Mouse (Mus musculus) right cerebral cortex, adult 18-20 months (tissue): Measurements from ENCODE around the gene Trpt1.
A peak's percentile ranks its signal among the peaks of the same experiment; 100 is the strongest.

ENCODE experiments used
- DNase-seq: peaks from one replicate; pipeline ENCODE4 v3.0.0; 2022; ENCODE audit warnings: mixed read lengths

Trpt1 gene

DNA sequence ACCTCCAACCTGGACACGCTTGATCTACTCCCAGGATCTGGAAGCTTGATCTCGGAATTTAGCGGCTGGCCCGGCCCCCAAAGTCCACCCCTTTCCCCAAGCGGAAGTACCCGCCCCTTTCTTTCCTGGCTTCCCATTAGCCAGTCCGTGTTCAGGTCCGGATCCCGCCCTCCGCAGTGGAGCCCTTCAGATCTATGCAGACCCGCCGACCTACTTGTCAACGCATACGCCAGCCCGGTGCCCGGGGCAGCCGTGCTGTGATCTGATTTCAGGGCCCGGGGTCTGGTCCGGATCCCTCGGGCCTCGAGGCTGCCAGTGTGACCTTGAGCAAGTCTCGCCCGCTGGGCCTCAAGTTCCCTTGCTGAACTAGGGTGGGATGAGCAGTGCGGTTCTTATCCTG, at the start of gene Trpt1, which contains the start of gene Nudt22:
TSS of gene Trpt1 (plus strand) at position 126 of the 400 bp plus-strand sequence.
TSS of gene Nudt22 (minus strand) at position 112 of the 400 bp plus-strand sequence.
- peak; percentile 89 for DNase-seq

DNA sequence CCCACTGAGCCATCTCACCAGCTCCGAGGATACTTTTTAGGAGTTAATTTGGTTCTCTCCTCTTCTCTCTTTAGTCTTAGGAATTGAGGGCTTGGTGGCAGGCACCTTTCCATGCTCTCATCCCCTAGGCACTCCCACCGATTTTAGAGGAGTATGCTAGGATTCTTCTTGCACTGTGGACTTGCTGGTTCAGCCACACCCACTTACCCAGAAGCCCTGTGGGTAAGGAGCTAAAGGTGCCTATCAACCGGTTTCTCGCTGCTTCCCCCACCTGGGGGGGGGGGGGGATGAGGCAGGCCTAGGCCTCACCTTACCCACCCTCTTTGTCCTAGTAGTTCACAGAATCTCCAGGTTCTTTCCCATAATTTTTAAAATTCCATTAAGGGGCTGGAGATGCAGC, 48.2 kb upstream of the Trpt1 start:
- DNase-seq: no peak

DNA sequence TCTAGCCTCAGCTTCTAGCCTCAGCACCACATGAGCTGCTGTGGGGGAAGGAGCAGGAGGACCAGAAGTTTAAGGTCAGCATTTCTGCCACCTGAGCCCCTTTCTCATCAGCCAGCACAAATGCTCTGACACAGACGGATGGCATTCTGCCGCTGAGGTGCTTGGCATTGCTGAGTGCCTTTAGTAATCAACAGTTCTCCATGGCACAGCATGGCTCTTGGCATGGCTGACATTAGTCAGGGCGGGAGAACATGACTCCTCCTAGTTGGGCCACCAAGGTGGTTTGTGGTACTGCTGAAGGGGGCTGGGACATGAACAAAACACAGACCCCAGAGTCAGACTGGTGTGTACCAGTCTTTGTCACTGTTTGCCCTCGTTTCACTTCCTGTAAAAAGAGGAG, 47.7 kb upstream of the Trpt1 start:
- no peak for DNase-seq

DNA sequence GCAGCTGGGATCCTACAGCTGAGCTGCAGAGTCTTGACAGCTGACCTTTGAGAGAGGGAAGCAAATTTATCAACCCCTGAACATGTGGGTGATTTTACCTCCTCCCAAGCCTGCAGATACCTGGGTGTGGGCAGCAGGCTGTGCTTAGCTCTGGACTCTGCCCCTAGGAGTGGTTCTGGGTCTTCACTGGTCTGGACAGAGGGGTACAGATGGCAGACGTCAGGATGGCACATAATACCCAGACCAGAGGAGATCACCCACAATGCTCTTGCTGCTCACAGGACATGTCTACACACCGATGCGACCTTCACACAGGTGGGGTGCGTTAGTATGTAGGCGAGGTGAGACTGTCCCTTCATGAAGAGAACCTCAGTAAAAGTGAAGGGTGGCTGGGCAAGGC, 46.4 kb upstream of the Trpt1 start:
- DNase-seq: no peak

DNA sequence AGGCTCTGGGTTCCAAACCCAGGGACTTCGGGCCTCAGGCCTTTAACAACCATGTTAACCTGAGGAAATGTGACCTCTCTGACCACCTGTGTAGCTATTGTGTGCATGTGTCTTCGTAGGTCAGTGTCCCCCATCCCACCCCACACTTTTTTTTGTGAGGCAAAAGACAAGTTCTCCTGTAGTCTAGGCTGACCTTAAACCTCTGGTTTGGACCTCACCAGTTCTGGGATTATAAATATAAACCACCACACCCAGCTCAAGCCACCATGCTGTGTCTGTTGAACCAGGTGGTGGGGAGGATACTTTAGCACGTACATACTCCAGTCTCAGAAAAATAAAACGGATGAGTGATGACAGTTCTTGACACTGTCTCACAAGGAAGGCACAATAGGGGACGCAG, 46.0 kb upstream of the Trpt1 start:
- no peak for DNase-seq

DNA sequence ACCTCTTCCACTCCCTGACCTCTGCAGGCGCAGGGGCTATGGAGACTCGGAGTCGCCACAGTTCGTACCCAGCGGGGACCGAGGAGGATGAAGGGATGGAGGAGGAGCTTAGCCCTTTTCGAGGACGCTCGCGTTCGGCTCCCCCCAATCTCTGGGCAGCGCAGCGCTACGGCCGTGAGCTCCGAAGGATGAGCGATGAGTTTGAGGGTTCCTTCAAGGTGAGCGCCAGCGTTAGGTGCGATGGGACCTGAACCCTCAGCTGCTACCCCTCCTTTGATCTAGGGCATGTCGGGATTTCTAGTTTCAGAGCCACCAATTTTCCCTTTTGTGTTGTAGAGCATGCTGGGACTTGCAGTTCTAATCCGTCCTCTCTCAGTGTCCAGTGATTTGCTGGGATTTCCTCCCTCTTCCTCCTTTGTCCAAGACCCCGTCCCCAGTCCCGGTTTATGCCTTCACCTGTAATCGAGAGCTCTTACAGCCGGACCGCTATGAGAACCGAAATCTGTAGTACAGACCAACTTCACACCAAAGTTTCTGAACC, 45.2 kb upstream of the Trpt1 start:
- peak; percentile 56 for DNase-seq

DNA sequence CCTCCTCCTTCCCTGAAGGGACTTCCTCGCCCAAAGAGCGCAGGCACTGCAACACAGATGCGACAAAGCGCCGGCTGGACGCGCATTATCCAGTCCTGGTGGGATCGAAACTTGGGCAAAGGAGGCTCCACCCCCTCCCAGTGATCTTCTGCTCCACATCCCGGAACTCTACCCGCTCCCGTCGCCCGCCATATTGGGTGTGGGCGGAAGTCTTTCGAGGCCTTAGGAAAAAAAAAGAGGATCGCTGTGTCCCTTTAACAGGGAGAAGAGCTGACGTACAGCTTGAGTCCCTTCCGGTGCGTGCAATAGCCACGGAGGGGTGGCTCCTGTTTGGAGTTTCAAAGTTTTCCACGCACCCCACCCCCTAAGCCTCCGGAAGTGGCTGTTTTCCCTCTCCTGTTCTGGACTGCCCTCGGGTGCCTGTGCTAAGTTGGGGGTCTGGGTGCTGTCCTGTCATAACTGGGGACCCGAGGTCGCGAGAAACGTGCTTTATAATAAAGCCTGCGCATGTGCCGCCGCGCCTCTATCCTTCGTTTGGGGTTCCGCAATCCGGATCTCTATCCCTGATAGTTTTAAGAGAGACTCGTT, 44.5 kb upstream of the Trpt1 start:
- peak; percentile 97 for DNase-seq

DNA sequence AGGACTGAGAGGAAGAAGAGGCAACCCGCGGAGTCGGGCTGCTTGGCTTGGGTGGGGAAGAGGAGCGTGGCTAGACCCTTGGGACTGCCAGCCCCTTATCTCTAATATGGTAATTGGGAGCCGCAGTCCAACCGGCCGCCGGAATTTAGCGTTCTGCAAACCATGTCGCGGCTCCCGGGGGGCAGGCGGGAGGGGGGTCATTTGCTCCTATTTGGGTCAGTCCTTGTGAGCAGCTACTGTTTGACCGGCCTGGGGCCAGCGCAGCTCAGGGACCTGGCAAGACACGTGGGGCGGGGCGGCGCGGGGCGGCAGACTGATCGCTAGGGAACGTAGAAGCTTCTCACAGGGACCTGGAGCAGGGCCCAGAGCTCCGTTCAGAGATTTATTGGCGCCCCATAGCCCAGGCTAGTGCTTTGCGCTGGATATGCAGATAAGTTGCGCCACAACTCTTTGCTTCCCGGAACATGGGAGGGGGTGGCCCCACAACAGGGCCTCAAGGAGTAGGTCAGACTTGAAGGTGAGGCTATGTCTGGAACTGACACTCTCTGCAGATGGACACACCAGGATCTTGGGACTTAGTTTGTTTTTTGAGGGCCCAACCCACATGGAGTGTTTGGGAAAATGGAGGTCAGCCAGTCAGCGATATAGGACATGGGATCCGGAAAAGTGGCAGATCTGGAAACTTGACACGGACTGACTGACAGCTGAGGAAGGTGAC, 43.8 kb upstream of the Trpt1 start:
- peak; percentile 69 for DNase-seq

DNA sequence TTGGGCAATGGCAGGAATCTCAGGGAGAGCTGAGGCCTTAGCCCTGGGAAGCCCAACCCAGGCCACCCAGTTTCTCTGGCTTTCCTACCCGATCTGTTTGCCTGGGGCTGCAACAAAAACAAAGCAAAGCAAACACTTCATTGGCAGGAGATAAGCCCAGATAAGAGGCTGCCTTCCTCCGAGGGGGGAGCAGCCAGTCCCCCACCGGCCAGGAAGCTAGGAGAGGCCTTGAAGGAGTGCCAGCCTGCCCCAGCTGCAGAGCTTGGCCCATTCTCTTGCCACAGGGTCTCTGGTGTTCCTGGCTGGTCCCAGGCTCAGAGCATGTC, 43.3 kb upstream of the Trpt1 start:
- DNase-seq: no peak

DNA sequence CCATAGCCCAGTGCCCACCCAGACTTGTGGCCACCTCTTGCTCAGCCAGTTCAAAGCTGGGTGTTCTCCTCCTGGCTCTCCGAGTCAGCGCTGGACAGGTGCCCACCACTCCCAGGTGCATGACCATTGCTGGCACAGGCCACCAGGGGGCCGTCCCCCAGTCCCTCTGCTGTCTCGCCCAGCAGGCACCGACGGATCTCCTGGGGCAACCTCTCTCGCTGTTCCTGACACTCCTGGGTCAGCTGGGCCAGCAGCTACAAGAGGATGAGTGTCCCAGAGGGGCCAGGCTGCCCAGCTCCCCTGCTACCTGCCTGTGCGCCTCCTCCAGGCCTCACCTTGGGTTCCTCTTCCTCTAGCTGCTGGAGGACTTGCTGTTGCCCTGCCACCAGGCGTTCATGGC, 41.9 kb upstream of the Trpt1 start:
- DNase-seq: no peak

DNA sequence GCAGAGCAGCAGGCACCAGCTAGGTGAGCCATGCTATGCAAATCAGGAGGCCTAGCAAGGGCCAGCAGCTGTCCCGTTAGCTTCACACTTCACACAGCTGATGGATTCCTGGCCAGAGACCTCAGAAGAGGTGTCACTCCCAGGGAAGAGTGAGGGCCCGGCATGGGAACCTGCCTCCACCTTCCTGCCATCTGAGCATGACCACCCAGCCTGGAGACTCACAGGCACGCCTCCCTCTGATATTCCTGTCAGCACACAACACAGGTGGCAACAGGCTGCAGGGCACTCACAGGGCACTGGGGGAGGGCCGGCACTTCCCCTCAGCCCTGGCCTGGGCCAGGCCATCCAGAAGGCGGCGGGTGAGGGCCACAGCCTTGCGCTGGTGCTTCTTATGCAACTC, 40.5 kb upstream of the Trpt1 start:
- DNase-seq: no peak

DNA sequence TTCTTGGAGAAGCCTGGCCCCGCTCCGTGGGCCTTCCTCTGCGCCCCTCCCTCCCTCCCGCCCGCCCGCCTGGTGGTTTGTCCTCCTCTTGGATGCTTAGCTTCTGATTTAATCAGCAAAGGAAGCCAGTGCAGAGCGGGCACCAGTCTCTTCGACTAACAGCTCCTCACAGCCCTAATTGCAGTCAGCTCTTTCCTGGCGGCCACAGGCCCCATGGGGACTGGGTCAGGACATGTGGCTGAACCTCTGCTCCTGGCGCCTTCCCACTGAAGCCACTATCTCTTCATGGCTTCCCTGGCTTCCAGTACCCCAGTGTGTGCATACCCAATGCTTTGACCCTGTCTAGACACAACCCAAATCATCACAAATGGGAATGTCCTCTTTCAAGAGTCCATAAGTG, 39.5 kb upstream of the Trpt1 start:
- no peak for DNase-seq

DNA sequence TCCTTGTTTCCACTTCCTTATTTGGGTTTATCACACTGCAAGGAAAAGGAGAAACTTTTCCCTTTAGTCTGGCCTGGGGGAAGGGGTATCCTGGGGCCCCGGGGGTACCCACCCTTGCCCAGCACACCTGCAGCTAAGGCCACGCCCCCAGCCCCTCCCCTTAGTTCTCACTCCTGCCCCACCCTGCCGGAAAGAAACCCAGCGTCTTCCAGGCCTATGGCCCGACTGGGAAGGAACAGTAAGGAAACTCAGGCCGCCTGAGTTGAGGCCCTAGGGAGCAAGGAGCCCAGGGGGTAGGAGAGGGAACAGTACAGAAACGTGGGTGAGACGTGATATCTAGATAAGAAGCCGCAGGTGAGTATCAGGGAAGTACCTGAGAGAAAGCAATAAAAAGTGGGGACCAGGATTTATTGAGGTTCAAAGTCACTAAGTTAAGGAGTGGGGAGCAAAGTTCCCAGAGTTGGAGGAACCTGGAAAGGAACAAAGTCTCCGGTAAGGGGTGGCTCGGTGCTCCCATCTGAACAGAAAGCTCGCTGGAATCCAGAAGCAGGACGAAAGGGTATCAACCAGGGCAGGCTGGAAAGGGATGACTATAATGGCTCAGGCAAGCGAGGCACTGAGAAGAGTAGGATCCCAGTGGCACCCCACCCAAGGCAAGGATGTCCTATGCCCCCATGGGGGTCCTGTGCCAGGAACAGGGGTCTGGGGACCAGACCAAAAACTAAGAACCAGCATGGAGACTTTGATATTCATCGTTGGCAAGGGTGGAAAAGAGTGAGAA, 27.2 kb upstream of the Trpt1 start:
- no peak for DNase-seq

DNA sequence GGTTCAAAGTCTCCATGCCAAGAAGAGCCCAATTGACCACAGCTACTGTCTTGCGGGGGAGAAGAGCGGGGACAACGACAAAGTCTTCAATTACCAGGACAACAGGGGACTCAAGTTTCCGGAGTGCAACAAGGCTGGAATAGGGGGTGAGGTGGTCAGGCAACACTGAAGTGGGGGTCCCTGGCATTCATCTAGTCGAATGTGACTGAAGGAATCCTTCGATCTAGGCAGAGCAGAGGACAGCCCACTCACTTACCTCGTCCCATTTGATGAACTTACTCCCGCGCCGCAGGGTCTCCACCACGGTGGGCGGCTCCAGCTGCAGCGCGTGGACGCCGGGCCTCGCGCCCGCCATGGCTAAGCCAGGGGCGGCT, 26.7 kb upstream of the Trpt1 start:
- DNase-seq: no peak

DNA sequence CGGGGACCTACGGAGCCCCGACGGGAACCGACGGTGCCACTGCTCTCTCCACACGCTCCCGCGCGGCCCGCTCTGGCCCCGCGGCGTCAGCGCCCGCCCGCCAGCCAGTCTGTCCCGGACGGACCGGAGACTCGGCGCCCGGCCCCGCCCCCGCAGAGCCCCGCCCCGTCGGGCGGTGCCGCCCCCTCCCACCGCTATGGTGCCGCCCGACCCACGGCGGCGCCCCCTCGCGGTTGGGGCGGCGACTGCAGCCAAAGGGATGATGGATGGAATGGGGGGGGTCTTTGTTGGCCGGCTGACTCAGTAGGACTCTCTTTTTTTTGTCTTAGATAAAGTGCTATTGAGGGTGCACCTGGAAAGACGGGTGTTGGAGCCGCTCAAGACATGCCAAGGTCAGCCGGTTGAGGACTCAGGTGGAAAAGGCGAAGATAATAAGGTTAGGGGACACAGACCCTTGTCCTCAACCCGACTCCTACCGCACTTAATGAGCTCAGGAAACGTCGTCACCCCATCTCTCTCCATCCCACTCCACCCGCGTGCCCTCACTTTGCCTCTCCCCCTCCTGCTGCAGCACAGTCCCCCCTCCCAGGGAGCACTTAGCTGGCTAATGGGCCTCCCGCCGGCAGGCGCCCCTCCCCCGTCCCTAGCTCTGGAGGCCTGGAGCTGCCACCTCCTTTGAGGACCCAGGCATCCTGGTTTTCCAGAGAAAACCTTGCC, 26.1 kb upstream of the Trpt1 start:
- DNase-seq: no peak

DNA sequence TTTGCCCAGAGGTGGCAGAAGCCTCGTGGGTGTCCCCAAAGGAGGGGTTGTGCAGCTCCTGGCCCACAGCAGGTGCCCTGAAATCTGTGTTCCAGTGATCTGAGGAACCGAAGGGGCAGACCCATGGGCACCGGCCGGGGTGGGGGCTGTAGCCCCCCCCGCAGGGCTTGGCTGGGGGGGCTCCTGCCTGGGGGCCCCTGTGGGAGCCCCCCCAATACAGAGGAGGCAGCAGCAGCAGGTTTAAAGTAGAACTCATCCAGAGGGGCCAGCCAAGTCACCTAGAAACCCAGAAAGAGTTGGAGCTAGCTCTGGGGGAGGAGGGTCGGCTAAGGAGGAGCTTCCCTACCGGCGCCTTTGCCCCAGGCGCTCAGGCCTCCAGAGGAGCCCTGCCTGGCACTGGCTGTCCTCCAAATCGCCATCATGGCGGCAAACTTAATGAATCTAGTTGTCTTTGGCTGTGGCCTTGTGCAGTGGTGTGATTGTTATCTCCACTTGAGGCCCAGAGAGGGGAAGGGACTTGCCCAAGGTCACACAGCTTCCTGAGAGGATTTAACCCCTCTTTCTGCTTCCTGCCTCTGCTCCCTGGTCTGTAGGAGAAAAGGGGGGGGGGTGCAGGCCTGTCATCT, 25.4 kb upstream of the Trpt1 start:
- no peak for DNase-seq

DNA sequence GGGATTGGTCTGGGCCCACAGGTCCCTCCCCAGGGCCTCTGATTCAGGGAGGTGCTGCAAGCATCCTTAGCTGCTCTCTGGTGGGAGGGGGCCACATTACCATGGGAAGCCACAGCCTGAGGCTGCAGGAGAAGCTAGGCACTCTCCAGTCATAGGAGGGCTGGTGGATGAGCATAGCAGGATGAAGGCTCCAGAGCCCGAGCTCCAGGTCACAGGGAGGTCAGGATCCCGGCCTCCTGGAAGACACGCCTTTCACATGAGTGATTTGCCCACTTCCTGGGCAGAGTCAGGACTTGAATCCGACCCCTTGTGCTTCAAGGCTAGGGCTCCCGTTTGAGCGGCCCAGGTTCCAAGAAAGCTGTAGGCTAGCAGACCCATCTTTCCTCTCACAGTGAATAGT, 24.3 kb upstream of the Trpt1 start:
- DNase-seq: no peak

DNA sequence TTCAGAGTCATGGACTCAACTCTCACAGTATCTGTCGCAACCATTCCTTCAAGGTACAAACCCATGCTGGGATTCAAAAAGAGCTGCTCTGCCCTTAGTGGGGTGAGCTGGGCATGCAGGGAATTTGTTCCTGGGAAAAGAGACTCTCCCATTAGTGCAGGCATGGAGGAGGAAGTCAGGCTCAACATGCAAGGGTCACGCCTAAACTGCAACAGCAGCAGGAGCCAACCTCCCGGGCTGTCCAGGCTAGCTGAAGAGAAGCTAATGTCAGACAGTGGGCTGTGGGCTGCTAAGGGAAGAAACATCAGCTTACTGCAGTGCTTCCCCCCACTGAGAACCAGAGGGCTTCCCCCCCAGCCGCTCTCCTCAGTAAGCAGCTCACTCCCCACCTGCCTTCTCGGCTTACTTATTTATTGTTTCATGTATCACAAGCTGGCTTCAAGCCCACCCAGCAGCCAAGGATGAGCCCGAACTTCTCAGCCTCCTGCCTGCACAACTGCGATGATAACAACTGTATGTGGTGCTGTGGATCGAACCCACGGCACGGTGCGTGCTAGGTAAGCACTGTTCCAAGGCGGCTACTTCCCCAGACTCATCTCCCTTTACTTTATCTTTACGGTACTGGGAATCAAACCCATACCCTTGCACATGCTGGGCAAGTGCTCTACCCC, 23.5 kb upstream of the Trpt1 start:
- DNase-seq: no peak

DNA sequence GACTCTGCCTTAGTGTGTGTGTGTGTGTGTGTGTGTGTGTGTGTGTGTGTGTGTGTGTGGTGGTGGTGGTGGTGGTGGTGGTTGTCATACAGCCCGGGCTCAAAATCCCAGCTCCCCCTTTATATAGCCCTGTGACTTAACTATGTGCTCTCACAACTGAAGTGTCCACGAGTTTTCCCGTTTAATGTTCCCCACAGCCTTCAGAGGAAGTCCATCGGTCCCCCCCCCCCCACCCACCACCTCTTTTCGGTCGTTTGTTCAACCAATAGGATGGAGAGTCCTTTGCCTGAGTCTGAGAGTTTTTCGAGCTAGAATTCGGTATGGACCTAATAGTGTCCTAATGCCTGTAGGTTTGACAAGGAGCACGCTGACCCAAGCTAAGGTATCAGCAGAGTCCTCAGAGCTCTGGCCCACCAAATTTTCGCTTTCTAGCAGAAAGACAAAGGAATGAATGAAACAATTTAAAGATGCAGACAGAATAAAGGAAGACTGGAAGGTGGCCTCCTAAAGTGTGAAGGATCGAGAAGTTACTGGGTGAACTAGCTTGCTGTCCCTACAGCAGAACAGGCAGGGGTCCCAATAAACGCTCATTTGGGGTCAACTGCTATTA, 22.2 kb upstream of the Trpt1 start:
- no peak for DNase-seq

DNA sequence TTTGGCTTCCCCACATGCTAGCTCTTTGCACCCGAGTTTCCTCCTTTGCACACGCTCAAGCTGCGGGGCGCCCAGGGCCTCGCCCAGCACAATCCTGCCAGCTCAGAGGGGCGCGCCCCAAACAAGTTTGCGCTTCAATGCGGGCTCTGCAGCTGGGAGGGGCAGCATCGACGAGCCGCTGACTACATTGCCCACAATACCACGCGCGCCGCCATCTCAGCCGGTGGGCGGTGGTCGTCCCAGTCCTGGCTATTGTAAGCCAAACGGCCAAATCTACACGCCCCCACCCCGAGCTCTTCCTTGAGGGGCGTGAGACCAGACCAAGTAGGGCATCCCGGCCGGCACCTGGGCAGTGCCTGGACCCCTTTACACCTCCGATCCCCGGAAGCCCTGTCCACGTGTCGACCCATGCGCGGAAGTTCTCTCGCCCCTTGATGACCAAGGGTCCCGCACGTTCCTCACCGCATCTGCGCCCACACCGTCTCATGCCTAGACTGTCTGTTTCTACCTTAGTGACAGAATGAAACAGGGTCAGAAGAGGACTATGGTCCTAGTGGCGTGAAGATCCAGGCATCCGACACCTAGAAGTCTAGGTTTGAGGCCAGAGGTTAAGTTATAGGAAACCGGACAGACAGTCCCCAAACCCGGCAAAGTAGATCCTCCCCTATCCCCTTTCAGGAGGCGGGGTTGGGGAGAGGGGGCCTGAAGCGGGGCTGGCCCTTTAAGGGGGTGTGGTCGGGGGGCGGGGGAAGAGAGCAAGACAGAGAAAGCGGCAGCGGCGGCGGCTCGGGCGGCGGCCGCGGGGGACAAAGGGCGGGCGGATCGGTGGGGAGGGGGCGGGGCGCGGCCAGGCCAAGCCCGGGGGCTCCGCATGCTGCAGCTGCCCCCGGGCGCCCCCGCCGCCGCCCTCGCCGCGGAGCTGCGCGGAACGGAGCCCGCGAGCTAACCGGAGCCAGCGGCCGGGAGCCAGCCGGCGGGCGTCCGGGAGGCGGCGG, 21.4 kb upstream of the Trpt1 start, which contains the start of gene Ppp1r14b:
TSS of gene Ppp1r14b (plus strand) at position 758 of the 995 bp plus-strand sequence.
- peak; percentile 74 for DNase-seq
